Mouse (Mus musculus) G1E-ER4 (cell line): ENCODE measurements around the gene Ift74. TPM values are rescaled to one million over a fixed set of nuclear protein-coding genes. Genes with fewer than 3 reads are reported as not detected.

Source experiments
- GATA1 ChIP-seq: IDR thresholded peaks from one replicate; pipeline ENCODE4 v1.8.0; 2012; ENCODE audit warnings: low read length, inconsistent platforms
- polyA plus RNA-seq: library from polyadenylated mRNA; stranded (reverse); fragments of >175 nt; gene quantifications from 2 replicates; pipeline ENCODE4 v1.2.3, GENCODE M21; 2012

Gene Ift74
- polyA plus RNA-seq, 1 experiment, result 0.99 TPM

DNA sequence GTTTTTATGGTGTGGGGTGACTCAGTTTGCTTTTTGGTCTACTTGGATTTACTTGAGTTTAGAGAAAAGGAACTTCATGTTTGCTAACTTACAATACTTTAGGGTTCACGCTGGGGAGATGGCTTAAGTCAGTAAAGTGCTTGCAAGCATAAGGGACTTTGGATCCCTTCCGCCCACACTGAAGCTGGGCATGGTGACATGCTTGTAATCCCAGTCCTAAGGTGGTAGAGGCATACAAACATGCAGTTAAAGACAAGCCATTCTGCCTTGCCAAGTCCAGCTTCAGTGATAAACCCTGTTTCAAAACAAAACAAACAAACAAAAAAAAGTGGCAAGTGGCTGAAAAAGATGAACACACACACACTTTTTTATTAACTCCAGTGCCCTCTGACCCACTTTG is 66.9 kb downstream of the Ift74 start:
- TF ChIP-seq GATA1, result no peak

GRCm38 (mm10) chr4:94682029-94682428 is 67.7 kb downstream of the Ift74 start:
- TF ChIP-seq GATA1, result no peak

- no peak for TF ChIP-seq GATA1
Observed at GRCm38 (mm10) chr4:94683305-94683704, 69.0 kb downstream of the Ift74 start.

GRCm38 (mm10) chr4:94691078-94691477 is 76.8 kb downstream of the Ift74 start:
- no peak for TF ChIP-seq GATA1

- no peak for TF ChIP-seq GATA1
Observed at GRCm38 (mm10) chr4:94692175-94692574, 77.9 kb downstream of the Ift74 start.

DNA sequence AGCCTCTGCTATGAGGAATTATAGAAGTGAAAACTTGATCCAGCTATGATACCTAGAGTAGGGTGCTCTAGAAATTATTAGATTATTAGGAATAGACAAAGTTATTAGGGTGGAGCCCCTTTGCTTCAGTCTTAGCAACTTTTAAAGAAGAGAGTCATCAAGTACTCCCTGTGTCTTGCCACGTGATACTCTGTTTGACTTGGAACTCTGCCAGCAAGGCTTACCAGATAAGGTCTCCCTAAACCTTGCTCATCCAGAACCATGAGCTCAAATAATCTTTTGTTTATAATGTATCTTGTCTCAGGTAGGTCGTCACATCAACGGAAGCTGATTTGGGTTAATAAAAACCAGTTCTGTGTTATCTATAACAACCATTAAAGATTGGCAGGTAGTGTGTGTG is 82.1 kb downstream of the Ift74 start:
- no peak for TF ChIP-seq GATA1

GRCm38 (mm10) chr4:94711002-94711401 is 96.7 kb downstream of the Ift74 start:
- TF ChIP-seq GATA1, result no peak

DNA sequence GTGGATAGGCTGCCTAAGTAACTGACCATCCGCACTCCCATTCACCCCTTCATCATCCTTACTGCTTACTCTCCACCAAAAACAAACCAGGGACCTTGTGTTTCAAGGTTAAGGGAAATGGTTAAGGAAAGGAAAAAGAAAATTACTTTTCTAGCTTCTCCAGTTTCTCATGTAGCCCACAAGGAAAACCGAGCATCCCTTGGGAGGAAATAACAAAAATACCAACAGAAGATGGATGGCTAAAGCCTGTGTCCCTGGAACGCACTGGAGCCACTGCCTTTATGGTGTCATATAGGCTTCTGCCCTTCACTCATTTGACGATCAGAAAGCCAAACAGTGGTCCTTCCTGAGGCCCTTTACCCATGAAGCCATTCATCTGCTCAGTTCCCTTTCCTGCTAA is 97.1 kb downstream of the Ift74 start:
- no peak for TF ChIP-seq GATA1

DNA sequence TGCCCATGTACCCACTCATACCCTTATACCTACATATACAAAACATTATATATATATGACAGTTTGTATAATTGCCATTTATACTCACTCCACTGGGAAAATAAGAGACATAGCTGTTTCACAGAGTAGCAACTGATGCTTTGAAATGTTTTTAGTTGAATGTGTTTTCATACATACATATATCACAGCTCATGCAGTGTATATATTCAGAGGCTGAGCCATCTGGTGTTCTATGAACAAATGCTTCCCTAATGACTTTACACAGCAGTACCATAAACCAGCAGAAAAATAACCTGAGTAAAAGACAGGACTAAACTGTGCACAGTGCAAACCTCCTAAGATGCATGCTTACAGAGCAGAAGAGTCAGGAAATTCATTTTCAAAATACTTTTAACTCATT is 99.5 kb downstream of the Ift74 start:
- no peak for TF ChIP-seq GATA1

GRCm38 (mm10) chr4:94715166-94715565 is 100.9 kb downstream of the Ift74 start:
- TF ChIP-seq GATA1, result no peak

GRCm38 (mm10) chr4:94725799-94726198 is 111.5 kb downstream of the Ift74 start:
- TF ChIP-seq GATA1, result no peak

- TF ChIP-seq GATA1, result no peak
Observed at GRCm38 (mm10) chr4:94732721-94733120, 118.4 kb downstream of the Ift74 start.

DNA sequence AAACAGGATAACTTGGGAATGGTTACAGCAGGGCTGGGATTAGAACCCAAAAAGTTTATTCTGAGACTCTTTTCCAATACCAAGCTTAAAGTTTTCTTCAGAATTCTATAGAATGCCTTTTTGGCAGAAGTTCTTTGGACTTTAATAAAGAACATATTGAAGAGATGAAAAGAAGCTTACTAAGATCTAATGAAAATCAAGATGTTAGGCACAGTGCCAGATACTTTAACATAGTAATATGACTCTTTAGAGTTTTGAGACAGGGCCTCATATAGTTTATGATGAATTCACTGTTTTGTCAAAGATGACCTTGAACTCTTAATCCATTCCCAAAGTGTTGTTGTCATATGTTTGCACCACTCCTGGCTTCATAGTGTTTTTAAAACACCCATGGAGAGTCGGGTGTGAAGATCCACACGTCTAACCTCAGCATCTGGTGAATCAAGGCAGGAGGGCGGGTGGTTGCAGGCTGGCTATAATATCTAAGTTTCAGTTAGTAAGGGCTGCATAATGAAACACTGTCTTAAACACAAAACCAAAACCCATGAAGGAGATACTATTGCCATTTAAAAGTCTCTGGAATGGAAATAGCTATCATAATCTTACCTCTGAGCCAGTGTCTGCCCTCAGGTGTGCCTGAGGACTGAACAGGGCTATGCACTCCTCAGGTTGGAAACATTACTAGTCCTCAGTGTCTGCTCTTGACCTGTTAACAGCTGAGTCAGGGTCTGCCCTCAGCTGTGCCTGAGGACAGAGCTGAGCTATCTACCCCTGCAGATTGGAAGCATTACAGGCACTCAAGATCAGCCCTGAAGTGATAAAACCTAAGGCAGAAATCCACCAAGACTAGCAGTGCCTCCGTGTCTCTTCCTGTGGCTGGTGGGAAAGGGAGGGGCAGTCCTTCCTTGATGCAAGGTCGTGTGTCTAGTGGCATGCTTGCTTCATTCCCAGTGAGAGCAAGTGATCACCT is 123.3 kb downstream of the Ift74 start:
- no peak for TF ChIP-seq GATA1

- no peak for TF ChIP-seq GATA1
Observed at GRCm38 (mm10) chr4:94738838-94739731, 124.8 kb downstream of the Ift74 start, which contains the start of gene Tek. Gene Tek (plus strand): TSS chr4:94739289.

DNA sequence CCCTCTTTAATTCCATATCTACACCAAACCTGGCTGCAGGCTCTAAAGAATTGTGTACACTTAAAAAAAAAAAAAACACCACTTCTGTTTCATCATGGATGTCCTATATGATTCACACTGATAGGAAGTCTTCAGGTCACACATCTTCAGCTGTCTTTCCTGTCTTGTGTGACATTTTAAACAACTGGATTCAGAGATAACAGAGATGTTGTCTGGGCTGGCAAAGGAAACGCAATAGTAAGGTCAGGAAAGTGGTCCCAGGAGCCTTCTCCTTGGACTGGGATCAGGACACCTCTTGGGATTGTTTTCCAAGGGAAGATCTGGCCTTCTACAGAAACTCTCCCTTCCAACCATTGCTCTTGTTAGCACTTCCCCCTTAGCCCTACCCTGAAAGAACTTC is 127.5 kb downstream of the Ift74 start:
- no peak for TF ChIP-seq GATA1

Other genes with a start within 250 kb of the Ift74 start
- not detected in 2 replicates for gene Gm10306, start 57.9 kb upstream of the Ift74 start, polyA plus RNA-seq
- gene Caap1, start 57.7 kb upstream of the Ift74 start, polyA plus RNA-seq, result 3.9 and 5.4 TPM in 2 replicates
- gene Plaa, start 11.2 kb upstream of the Ift74 start, polyA plus RNA-seq, result 90.5 and 119 TPM in 2 replicates
- not detected in 2 replicates for gene Lrrc19, start 35.7 kb downstream of the Ift74 start, polyA plus RNA-seq
- not detected in 2 replicates for gene Tek, start 124.8 kb downstream of the Ift74 start, polyA plus RNA-seq